Mouse (Mus musculus): ENCODE data around the gene Lonp2.
A peak's percentile ranks its signal among the peaks of the same experiment; 100 is the strongest.

Lonp2 gene

DNA sequence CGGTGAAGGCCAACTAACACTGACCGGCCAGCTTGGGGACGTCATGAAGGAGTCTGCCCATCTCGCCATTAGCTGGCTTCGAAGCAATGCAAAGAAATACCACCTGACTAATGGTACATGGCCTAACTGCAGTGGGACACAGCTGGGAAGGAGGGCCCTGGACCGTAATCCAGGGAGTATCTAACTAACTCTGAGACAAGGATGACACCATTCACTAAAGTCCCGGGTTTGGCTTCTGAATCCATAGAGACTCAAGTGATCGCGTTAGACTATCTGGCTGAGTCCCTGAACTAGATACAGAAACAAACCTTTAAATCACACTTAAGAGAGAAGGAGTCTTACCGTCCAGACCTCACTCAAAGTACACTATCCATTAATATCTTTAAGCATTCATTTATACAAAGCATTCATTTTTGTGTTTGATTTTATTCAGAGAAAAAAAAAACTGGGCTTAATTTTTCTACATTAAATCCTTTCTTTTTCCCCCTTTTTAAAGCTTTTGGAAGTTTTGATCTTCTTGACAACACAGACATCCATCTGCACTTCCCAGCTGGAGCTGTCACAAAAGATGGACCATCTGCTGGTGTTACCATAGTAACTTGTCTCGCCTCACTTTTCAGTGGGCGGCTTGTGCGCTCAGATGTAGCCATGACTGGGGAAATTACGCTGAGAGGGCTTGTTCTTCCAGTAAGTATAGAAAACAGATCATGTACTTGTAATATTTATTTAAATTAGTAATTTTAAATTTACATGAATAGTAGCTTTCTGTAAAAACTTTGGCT is 89.8 kb downstream of the Lonp2 start:
- DNase-seq, result peak; percentile 85

DNA sequence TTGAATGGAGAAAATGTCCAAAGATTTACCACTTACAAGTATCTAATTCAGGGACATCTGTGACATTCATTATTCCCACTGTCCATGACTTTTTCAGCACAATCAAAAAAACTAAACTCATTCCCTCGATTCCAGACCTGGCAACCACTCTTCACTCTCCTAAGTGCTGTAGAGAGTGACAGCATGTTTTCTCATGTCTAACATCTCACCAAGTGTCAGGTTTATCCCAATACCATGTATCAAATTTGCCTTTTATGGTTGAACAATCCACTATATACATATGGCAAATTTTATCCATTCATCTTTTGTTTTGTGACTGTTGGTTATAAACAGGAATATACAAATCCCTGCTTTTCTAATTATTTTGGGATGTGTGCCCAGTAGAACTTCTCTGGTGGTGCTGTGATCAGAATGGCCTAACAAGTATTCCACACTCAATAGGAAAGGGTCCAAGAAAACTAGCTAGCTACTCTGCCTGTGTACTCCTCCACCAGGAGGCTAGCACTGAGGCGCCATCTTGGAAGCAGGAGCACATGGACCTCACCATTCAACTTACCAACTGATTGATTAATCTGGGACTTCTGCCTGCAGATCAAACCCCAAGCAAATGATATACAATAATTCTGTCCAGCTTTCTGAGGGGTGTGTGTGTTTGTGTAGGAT is 94.6 kb downstream of the Lonp2 start:
- DNase-seq, result no peak

GRCm38 (mm10) chr8:86719368-86719767 is 95.5 kb downstream of the Lonp2 start:
- no peak for DNase-seq

GRCm38 (mm10) chr8:86720756-86721459 is 97.1 kb downstream of the Lonp2 start:
- DNase-seq, result no peak

DNA sequence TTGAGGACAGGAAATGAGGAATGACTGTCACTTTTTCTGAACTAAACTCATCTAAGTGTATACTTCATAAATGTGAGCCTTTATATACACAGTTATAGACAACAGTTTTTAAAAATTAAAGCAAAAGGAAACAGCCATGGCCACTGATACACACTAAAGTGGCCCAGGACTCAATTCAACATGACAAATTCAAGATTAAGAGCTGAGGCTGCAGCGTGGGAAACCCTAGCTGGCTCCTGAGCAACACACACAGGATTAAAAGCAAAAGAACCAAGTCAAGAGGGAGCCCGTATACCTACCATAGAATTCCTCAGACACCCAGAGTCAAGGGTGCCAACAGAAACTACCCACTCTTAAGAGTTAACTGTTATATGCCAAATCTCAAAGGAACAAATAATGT is 97.6 kb downstream of the Lonp2 start:
- DNase-seq, result no peak

- DNase-seq, result no peak
Observed at GRCm38 (mm10) chr8:86726959-86727358, 103.1 kb downstream of the Lonp2 start.

- no peak for DNase-seq
Observed at GRCm38 (mm10) chr8:86728224-86728950, 104.5 kb downstream of the Lonp2 start.

GRCm38 (mm10) chr8:86730303-86730702 is 106.5 kb downstream of the Lonp2 start:
- peak; percentile 43 to 52 for DNase-seq

- DNase-seq, result no peak
Observed at GRCm38 (mm10) chr8:86730860-86731259, 107.0 kb downstream of the Lonp2 start.

DNA sequence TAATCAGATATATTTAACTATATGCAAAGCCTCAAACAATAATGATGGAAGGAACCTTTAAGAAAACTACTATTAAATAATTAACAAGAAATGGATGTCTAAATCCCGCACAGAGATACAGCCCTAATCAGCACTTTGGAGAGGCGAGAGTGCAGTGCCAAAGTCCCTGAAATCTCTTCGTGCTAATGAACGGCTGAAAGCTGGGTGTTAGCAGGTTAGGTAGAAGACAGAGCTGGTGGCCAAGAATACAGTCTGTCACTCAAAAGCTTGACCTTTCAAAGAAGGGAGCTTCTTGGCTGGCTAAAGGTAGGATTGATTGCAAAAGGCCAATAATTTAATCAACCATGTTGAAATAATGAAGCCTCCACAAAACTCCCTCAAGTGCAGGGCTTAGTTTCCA is 110.3 kb downstream of the Lonp2 start:
- no peak for DNase-seq

DNA sequence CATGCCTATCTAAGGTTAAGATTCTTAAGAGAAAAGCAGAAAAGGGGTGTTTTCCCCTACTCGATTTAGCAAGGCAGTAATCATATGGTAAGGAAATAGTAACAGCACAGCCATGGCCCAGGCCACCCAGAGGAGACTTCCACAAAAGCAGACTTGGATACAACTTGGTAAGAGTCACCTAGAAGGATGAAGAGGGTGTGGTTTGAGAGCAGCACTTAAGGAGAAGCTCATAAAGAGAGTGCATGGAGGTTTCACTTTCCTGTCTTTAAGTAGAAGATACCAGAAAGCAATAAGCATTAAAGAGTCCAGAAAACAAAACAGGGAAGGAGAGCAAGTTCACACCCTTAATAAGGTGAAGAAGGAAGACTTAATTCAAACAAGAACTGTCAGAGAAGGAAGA is 111.1 kb downstream of the Lonp2 start:
- no peak for DNase-seq

DNA sequence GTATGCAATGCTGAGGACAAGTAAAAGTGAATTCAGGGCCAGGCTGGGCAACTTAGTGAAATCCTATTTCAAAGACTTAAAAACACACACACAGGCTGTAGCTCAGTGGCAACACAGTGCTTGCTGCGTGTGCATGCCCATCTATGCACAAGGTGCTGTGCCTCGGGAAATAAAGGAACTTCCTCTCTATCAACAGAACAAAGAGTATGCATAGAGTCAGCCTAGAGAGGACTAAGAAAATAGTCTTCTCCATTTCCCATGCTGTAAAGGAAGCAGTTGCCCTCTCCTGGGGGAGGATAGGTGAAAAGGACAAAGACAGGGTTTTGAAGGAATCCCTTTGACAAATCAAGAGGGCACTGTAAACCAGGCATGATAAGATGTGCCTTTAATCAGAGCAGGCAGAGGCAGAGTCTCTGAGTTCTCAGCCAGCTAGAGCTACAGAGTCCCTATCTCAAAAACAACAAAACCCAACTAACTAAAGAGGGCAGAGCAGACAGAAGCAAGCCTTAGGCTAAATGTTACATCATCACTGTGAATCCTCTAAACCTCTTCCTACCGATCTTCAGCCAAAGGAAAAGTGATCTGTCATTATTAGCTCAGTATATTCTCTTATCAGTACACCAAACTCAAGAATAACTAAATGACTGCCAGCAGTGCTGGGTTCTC is 111.7 kb downstream of the Lonp2 start:
- no peak for DNase-seq

GRCm38 (mm10) chr8:86740899-86741298 is 117.1 kb downstream of the Lonp2 start:
- no peak for DNase-seq

- DNase-seq, result no peak
Observed at GRCm38 (mm10) chr8:86741627-86742026, 117.8 kb downstream of the Lonp2 start.

GRCm38 (mm10) chr8:86742605-86743345 is 118.9 kb downstream of the Lonp2 start:
- no peak for DNase-seq

DNA sequence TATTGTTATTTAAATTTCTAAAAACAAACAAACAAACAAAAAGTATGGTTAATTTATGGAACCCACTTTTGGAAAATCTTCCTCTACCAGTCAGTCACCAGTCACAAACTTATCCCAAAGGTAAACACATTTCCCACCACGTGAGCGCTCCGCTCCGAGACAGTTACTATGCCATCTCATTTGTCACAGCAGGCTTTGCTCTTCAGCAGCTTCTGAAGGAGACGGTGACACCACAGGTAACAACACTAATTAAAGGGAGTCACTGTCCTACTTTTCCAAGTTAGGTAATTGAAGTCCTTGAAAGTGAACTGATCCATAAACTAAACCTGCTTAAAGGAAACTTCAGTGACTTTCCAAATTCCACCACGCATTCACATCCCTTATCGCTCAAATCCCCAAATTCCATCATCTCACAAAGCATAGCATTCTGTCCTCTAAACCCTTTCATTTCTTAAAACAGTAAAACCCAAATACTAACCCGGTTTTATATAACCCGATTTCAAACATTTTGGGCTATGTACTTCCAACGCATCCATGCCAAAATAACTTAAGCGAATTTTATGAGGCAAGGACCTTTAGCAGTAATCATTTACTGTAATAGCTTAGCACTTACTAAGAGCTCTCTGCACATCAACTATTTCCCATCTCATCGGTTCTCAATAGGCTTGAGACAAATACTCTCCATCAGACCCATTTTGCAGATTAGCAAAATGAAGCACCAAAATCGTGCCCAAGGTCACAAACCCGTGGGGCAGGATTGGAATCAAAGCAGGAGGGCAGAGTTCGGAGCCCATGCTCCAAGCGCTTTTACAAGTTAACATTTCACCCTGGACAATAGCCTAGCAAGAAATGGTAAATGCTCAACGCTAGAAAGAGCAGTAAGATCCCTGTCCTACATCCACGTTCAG is 120.7 kb downstream of the Lonp2 start:
- DNase-seq, result no peak

GRCm38 (mm10) chr8:86745221-86745934 is 121.5 kb downstream of the Lonp2 start, which contains the start of the genes Gm10638 and Siah1a:
TSS of gene Gm10638 (plus strand) at chr8:86745699.
TSS of gene Siah1a (minus strand) at chr8:86745934.
- peak; percentile 74 to 76 for DNase-seq

- DNase-seq, result peak; percentile 98
Observed at GRCm38 (mm10) chr8:86745935-86746441, 122.1 kb downstream of the Lonp2 start.

DNA sequence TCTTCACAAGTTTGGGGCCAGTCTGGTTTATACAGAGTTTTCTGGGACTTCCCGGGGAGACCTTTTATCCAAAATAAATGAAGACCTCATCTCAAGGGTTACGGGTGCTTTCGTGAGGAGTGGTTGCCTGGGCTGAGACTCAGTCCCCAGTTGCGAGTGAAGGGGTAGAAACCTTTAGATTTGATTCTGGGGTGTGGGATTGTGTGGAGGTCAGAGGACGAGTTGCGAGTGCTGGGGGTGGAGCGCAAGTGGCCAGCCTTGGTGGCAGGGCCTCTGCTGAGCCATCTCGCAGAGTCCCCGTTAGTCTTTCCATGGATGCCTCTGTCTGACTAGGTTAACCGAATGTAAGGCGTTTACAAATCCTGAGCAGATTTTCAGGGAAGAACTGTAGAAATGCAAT is 122.7 kb downstream of the Lonp2 start:
- peak in 1 of 2 experiments; percentile 44 for DNase-seq

- no peak for DNase-seq
Observed at GRCm38 (mm10) chr8:86749842-86750241, 126.0 kb downstream of the Lonp2 start.
